Mouse (Mus musculus): ENCODE results near the gene Sorcs1.

The Sorcs1 gene

GRCm38 (mm10) chr19:50220476-50220875, 458.0 kb downstream of the Sorcs1 start:
- DNase-seq (ENCODE audit: low spot score in 2 of 2), result no peak

DNA sequence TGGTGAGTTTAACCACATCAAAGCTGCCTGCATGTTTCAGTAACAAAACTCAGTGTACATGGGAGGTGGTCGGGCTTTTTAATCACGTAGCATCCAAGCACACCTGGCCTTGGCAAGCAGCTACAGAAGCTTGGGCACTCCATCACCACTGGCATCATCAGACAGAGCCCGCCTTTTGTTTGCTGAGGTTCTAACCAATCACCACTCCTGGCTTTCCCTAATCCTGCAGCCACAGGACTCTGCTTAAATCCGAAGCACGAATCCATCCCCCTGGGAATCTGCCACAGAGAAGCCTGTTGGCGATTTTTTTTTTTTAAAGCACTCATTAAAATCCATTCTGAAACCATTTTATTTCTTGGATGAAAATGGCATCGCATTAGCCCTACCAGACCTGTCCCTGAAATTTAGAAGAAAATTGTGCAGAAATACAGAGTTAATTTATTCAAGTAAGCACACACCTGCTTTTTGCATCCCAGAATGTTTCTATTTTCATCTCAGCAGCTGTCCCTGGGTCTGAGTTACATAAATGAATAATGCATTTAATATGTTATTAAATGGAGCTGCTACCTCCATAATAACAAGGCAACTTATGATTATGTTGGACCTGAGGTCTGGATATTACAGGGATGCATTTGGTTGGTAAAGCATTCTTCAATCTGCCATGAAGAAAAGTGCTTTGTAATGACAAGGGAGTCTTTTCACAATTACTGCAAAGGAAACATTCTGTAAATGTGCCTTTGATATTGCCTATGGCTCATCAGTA, 463.8 kb downstream of the Sorcs1 start:
- DNase-seq (ENCODE audit: low spot score in 2 of 2), result no peak

DNA sequence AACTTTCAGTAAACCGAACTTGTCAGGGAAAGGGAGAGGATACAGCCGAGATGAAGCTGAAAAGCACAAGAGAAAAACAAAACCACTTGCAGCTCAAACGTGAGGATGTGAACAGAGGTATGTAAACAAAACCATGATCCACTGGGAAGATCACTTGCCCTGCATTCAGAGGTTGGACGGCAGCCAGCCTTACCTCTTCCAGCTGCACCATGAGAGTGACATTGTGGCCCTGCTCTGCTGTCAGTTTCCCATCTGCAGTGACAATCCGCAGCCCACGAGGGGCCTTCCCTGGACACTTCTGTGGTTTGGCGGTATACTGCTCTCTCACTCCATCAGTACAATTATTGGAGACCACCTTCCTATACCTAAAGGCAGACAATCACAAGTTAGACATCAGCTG, 468.0 kb downstream of the Sorcs1 start:
- DNase-seq (ENCODE audit: low spot score in 2 of 2), result no peak

DNA sequence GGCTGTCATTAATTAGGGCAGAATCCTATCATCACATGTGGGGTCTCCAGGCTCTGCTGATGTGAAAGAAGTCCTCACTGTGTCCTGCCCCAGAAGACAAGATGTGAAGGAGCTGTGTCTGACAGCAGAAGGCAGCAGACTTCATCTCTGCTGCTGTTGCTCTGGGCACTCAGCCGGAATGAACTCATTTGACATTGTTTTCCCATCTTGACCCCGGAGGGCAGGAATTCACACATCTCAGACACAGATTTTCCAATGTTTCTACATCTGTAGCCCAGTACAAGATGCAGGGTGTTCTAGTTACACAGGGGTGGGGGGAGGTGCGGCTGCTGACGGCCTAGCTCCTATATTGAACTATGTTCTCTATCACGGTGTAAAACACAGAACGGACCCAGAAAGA, 474.1 kb downstream of the Sorcs1 start:
- DNase-seq (ENCODE audit: low spot score in 2 of 2), result no peak

DNA sequence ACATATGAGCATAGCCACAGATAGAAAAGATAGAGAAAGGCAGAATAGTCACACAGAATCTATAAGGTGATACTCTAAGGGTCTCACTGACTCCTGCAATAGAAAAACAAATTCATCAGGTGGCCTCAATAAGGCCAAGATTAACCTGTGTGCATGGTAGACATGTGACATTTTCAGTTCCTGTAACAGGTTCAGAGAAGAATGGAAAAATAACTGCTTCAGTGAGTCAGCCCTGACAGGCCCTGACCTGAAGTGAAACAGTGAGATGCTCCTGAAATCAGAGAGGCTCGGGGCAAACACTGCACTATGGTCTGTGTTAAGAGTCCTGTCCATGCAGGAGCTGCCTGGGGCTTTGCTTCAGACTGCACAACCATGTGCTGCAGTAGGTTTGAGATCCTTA, 481.9 kb downstream of the Sorcs1 start:
- DNase-seq (ENCODE audit: low spot score in 2 of 2), result no peak

DNA sequence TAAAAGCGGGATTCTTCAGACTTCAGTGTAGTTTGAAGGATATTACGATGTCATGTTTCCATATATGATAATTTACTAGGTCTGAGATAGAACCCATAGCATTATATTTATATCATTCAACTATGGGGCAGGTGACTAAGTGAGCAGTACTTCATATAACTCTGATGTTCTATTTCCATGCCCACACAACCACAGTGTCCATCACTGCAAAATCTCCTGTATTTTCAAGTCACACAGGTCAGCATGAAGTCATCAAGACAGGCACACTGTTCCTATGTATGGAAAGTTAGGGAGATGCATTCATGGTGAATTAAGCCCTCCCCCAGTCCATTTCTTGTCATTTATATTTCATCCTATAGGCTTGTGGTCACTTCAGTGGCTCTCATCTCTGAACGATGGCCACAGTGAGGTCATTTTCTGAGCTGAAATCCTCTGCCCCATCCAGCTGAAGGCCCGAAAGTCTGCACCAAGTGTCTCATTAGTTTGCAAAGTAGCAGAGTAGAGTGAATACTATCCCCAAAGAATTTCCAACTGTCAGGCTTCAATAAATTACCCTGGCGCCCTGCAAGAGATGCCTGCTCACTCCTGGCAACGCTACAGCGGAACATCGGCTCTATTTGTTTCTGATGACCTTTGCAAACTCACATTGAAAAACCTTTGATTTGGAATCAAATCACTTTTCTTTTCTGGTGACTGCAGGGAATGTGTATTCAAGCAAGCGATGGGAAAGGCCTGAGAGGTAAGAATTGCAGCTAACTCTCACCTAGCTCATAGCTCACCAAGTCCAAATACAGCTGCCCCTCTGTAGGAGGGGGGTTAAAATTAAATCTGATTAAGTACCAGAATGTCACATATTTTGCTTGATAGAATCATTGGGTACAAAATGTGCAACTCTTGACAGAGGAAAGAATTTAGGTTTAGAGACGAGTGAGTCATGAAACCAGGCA, 492.4 kb downstream of the Sorcs1 start:
- no peak for DNase-seq (ENCODE audit: low spot score in 2 of 2)

DNA sequence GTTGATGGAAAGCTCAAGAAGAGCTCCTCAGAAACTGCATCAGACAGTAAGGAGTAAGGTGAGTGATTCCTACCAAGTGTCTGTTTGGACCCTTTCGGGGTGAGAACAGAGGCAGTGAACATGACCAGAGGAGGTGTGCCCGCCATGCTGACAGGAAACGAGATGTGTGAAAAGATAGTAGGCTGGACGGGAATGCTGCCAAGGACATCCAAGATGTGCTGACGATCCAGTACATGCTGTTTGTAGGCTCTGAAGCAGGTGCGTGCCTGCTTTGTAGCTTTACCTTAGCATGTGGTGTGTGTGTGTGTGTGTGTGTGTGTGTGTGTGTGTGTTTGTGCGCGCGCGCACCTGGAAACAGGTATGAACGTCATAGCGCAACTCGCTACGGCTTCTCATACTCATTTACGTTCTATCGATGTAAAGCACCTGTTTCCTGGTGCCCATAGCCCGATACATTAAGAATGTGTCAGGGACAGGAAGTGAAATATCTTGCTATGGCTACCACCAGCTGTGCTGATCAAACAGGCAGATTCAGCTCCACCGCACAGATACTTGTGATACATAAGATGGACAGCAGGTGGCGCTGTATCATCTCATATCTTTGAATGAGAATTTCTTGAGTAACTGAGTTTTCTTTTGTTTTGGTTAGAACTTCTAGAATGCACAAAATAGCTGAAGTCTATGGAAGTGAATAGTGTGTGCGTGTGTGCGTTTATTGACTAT, 493.4 kb downstream of the Sorcs1 start:
- DNase-seq (ENCODE audit: low spot score in 2 of 2), result peak in 1 of 2 experiments; percentile 9

DNA sequence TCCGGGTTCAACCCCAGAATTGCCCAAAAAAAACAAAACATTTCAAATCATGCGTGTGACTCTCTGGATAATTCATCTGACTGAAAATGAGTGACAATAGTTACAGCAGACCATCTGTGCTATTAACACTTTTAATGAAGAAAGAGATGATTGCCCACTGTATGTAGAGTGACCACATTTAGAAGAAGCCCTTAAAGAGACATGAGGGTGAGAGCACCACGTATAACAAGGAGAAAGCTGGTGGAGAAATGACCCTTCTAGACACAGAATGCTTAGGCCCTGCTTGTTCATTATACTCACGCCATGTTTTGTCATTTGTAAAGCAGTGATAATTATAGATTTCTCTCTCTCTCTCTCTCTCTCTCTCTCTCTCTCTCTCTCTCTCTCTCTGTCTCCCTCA, 499.6 kb downstream of the Sorcs1 start:
- DNase-seq (ENCODE audit: low spot score in 2 of 2), result no peak

DNA sequence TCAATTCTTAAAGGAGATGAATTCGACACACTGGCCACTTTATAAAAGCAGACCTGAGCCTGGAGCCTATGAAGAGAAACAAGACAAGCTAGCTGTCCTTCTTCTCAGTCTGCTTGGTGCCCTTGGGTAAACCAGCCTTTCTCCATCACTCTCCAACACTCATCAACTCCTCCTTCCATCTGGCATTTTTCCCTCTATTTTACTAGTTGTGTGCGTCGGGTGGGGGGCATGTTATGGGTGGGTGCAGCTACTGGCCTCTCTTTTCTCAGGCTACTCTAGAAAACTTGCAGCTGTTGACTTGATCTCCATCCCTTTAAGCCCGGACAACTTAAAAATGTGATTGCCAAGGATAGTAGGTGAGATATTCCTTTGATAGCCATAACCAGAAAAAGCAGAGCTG, 500.3 kb downstream of the Sorcs1 start:
- no peak for DNase-seq (ENCODE audit: low spot score in 2 of 2)

DNA sequence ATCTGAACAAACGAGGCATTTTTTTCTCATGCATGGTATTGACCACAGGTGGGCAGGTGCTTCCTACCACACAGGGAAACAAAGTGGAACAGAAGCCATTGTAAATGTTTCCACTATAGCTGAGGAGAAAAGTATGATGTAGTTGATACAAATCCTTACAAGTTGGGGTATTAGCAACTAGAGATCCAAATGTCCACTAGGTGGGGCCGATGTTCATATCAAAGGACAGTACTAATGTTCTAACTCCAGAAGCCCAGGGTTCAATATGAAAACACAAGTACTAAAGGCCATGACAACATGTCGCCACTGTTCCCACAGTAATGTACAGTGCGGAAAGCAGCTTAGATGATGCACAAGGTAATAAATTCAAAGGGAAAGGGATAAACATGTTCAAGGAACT, 506.6 kb downstream of the Sorcs1 start:
- no peak for DNase-seq (ENCODE audit: low spot score in 2 of 2)

GRCm38 (mm10) chr19:50151111-50151510, 527.3 kb downstream of the Sorcs1 start:
- DNase-seq (ENCODE audit: low spot score in 2 of 2), result no peak

DNA sequence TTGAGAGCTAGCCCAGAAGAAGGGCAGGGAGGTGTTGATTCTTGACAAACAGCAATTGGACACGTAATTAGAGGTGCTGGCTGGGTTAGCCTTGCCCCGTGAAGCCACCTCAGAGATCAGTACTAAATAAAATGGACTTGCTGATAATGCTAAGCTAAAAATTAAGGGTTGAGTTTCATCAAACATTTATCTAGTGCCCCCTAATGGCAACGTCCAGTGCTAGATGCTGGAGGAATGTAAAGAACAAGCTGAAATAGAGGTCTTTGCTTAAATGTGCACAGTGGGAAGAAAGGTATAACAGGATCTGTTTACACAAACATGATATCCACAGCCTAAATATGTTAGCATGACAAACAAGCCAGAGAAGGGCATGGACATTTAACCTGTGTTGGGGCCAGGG, 532.5 kb downstream of the Sorcs1 start:
- no peak for DNase-seq (ENCODE audit: low spot score in 2 of 2)

DNA sequence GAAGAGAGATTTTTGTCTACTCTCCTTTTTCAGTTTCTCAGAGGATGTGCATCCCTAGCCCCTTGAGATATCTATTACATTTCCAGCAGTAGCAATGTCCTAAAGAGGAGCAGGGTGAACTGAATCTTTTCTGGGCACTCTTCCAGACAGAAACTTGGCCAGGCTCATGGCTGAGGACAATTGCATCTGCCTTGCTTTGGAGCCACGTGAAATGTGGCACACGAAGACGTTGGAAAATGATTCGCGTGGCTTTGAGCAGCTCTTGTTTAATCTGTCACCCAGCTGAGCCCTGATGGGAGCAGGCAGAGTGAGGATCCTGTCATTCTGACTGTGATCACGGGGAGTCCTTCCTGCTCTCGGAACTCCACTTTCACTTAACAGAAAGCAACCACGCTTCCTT, 536.6 kb downstream of the Sorcs1 start:
- no peak for DNase-seq (ENCODE audit: low spot score in 2 of 2)

GRCm38 (mm10) chr19:50134656-50135055, 543.8 kb downstream of the Sorcs1 start:
- no peak for DNase-seq (ENCODE audit: low spot score in 2 of 2)

DNA sequence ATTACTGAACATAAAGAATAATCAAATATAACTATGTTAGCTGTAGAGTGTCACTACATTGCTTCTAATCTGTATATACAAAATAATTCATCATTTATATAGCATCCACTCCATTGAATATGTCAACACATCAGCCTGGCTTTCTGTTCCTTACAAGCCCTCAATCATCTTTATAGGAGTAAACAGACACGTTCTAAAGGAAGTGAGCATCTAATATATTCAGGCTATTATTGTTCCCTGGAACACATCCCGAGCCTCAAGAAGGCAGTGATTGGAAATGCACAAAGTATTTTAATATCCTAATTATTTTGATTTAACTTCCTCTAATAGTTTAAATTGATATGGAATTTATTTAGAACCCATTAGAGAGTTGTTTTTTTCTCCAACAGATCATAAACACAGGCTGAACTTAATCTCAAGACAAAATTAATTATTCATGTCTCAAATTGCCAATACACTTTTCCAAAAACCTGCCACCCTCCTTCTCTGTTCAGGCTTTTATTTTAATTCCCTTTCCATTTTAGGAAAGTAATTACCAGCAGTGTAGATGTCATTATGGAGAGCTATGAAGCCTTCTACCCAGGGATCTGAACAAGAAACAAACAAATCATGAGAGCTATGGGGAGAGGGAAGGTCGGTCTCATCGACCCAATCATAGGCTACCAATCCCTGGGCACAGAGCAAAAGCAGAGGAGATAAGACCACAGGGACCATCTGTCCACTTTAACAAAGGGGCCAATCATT, 572.4 kb downstream of the Sorcs1 start:
- no peak for DNase-seq (ENCODE audit: low spot score in 2 of 2)

All from urinary bladder, adult 18-20 months (tissue).